Mouse (Mus musculus) spleen, postnatal 0 days (tissue): ENCODE results near the gene Sec14l2. TPM values are rescaled to one million over a fixed set of nuclear protein-coding genes. Genes with fewer than 3 reads are reported as not detected.

Experiments
- polyA plus RNA-seq: library from polyadenylated mRNA; unstranded; fragments of >200 nt; fragmentation: Nextera tagmentation; extraction: Ambion mirVana; gene quantifications from 2 replicates; pipeline ENCODE4 v1.2.1, GENCODE M21; 2015

Gene Sec14l2
- 6.6 and 8.4 TPM in 2 replicates for polyA plus RNA-seq

DNA sequence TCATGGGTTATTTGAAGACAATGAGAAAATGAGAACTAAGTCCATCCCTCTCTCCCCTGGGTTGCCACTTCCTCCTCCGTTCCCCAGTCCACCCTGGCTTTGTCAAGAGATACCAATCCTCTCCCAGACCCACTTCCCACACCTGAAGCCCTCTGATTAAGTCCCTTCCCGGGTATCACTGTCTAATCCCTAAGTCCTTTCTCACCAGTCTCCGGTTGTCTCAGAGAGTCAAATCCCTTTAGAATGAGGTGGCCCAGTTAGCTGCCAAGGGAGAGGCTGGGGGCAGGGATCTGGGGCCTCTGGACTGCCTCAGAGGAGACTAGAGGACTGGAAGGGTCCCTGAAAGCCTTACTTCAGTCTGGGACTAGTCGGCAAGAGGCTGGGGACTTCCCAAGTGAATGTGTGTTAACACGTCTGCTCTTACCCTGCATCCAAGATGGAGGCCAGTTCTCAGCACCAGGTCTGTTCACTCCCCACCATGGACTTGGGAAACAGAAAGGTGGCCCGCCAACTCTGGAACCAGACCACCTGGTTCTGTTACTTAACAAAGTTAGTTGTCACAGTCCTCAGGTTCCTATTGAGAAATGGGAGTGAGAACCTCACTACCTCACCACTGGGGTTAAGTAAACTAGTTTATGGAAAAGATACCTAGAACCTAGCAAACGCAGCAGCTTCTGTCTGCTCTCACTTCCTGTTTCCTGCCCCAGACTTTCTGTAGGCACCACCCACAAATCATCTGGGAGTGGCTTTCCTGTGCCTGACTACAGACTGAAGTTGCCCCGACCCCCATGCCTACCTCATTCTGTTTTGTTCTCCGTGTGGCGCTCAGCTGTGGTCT lies at the start of gene Sec14l2:
Gene Sec14l2, minus strand, starts transcription at position 674 of the 838 bp plus-strand sequence.

DNA sequence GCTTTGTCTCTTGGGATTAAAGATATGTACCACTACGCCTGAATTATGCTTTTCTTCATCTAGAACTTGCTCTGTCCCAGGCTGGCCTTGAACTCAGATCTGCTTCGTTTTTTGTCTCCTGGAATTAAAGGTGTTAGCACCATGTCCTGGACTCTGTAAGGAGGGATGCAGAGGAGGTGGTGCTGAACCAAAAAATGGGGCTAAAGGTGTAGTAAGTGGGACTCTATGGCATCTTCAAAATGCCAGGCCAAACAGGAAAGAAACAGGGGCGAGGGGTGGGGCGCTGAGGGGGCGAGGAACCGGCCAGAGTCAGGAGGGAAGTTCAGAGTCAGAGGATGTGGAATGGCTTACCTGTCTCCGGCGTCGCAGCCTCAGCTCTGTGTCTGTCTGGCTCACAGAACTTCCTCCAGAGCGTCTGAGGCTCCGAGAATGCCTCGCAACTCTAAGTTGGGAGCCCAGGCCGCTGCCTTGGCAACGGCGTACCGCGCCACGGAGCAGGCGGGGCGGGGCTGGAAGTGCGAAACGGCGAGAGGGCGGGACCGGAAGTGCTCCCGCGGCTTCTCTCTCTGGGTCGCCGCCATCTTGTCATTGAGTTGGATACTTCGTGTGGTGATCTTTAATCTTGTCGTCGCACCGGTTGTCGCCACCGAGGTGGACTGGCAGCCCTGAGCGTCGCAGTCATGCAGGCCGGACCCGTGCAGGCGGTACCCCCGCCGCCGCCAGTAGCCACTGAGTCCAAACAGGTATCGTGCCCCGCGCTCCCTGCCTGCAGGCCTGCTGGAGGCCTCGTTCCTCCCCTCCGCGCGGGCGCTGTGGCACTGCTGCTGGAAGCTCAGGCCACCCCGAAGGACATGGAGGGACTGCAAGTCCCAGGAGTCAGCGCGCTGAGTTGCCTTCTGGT lies 36.8 kb upstream of the Sec14l2 start, which contains the start of the genes Ccdc157 and Sf3a1:
Gene Ccdc157, minus strand, starts transcription at position 486 of the 901 bp plus-strand sequence.
Gene Sf3a1, plus strand, starts transcription at position 543 of the 901 bp plus-strand sequence.

DNA sequence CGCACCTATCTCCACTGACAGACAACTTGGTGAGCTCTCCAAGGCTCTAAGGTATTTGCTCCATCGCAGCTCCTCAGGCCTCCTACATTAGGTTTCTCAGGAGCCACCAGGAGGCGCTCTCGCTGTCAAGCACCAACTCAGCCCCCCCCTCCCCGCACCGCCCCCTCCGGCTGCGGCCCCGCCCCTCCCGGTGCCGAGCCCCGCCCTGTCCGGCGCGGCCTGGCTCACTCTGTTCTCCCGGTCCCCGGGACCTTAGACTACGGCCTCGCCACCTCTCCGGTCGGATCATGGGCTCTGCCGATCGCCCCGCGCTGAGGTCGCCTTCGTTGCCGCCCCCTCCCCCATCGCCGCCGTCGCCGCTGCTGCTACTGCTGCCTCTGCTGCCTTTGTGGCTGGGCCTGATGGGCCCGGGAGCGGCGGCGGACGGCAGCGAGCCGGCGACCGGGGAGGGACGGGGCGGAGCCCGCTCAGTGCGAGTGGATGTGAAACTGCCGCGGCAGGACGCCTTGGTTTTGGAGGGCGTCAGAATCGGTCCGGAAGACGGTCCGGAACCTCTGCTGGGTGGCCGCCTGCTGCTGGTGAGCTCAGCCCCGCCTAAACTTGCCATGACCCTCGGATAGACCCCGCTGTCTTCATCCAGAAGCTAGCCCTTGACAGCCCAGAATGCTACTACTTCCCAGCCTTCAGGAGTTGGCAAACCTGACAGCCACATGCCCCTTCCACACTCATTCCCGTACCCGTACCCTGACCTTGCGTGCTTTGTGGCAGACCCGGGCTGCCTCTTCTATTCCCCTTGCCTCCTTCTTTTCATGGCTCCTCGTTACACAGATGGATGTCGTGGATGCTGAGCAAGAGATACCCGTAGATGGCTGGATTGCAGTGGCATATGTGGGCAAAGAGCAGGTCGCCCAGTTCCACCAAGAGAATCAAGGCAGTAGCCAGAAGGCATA lies 12.0 kb upstream of the Sec14l2 start, which contains the start of gene Rnf215:
Gene Rnf215, plus strand, starts transcription at position 217 of the 950 bp plus-strand sequence.

DNA sequence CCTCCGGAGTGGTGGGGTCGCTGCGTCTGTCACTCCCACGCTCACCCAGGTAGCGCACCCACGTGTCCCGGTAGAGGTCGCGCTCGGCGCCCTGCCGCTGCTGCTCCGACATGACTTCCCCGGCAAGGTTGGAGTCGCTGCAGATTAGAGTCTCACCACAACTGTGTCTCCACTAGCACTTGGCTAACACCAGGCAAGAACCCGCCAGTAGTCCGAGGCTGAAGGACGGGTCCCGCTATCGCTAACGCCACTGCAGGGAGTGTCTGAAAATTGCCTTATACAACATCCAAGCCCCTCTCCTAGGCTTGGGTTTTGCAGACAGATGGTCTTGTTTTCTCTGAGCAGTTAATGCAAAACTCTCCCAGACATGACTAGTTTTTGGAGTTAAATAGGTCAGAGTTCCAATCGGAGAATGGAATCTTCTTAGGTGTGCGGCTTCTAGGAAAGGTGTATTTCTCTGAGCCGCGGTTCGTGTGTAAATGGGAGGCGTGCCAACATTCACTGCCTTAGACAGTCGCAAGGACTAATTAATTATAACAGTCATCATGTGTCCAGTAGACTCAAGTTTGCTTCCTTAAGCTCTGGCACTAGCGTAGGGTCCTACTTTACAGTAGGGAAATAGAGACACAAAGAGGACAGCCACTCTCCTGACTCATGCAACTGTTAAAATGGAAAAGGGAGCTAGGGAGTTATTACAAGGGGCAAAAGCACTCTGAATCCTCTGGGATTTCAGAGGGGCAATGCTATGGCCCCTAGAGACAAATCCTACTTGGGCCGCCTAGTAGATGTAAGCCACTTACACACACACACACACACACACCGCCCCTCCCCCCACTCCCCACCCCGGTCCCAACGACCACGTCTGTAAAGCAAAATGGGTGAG lies 27.8 kb downstream of the Sec14l2 start, which contains the start of gene Mtfp1:
Gene Mtfp1, minus strand, starts transcription at position 275 of the 883 bp plus-strand sequence.

DNA sequence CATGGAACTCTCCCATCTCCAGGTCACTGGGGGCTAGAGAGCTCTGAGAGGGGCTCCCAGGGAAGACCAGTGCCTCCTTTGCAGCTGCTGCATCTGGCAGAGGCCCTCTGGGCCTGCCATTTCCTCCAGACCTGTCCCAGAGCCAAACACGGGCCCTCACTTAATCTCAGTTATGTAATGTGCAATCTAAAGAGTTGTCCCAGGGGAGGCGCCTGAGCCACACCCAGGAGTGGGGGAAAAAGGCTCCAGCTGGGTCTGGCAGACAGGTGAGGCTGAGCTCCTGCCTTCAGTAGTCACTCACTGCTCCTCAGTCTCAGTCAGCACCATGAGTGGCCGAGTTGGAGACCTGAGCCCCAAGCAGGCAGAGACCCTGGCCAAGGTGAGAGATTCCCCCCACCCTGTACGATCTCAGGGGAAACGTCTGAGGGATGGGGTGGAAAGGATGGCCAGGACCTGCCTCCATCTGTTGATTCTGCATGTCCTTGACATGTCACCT lies 58.5 kb downstream of the Sec14l2 start, which contains the start of gene Sec14l3:
Gene Sec14l3, plus strand, starts transcription at position 215 of the 496 bp plus-strand sequence.

Other genes with a start within 250 kb of the Sec14l2 start
- 0.05 TPM in 1 of 2 replicates, not detected in the other for gene 4921536K21Rik, start 228.3 kb downstream of the Sec14l2 start, polyA plus RNA-seq
- 0.45 and 0.64 TPM in 2 replicates for gene Dusp18, start 228.2 kb downstream of the Sec14l2 start, polyA plus RNA-seq
- gene Slc35e4, start 208.8 kb downstream of the Sec14l2 start, polyA plus RNA-seq: 0.75 and 1.3 TPM in 2 replicates
- 29.7 and 42.5 TPM in 2 replicates for gene Tcn2, start 191.3 kb downstream of the Sec14l2 start, polyA plus RNA-seq
- 48.6 and 53.0 TPM in 2 replicates for gene Pes1, start 159.4 kb downstream of the Sec14l2 start, polyA plus RNA-seq
- gene 4930556J24Rik, start 146.6 kb downstream of the Sec14l2 start, polyA plus RNA-seq: not detected in 2 replicates
- 0.19 and 0.23 TPM in 2 replicates for gene Gal3st1, start 139.8 kb downstream of the Sec14l2 start, polyA plus RNA-seq
- not detected in 2 replicates for gene Sec14l4, start 92.0 kb downstream of the Sec14l2 start, polyA plus RNA-seq
- not detected in 2 replicates for gene Sec14l3, start 58.6 kb downstream of the Sec14l2 start, polyA plus RNA-seq
- 18.3 and 19.7 TPM in 2 replicates for gene Mtfp1, start 28.0 kb downstream of the Sec14l2 start, polyA plus RNA-seq
- 9.7 and 13.6 TPM in 2 replicates for gene Rnf215, start 11.8 kb upstream of the Sec14l2 start, polyA plus RNA-seq
- gene Ccdc157, start 36.9 kb upstream of the Sec14l2 start, polyA plus RNA-seq: 1.4 and 2.0 TPM in 2 replicates
- gene Sf3a1, start 36.9 kb upstream of the Sec14l2 start, polyA plus RNA-seq: 20.2 TPM in 2 replicates
- gene Tbc1d10a, start 63.4 kb upstream of the Sec14l2 start, polyA plus RNA-seq: 9.0 and 10.7 TPM in 2 replicates
- gene Castor1, start 94.8 kb upstream of the Sec14l2 start, polyA plus RNA-seq: 3.7 and 5.0 TPM in 2 replicates
- 2.7 and 3.3 TPM in 2 replicates for gene Osm, start 113.0 kb upstream of the Sec14l2 start, polyA plus RNA-seq
- gene Lif, start 134.1 kb upstream of the Sec14l2 start, polyA plus RNA-seq: 0.20 and 0.27 TPM in 2 replicates